Mouse (Mus musculus): ENCODE data around the gene Mis18a. TPM values are rescaled to one million over a fixed set of nuclear protein-coding genes. Genes with fewer than 3 reads are reported as not detected.

The Mis18a gene
- polyA plus RNA-seq, 1 experiment, result 18.8 TPM

DNA sequence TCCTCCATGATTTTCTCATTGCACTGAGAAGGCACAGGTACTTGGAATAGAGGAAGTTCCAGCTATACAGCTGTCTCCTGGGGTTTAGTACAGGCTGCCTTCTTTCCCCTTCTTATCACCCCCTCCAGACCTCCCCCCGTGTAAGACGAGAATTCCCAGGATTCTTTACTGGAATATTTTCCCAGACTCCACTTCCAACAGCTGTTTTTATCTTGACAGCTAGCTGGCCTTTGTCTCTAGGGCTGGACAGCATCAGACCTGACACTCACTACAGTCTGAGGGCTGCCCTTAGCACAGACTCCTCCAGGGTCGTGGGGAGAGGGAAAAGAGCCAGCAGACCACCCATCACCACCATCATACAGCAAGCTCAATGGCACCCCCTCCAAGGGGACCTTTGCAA lies 20.9 kb downstream of the Mis18a start:
- H3K27me3 ChIP-seq (replicated peaks), result peaks cover 26% of the 10 kb centered on the region
- TF ChIP-seq FLI1 (IDR thresholded peaks at IDR 0.05; ENCODE audit: low read length), result no peak
- TF ChIP-seq GATA1 (IDR thresholded peaks at IDR 0.05; ENCODE audit: borderline replicate concordance, low read length), result no peak
- no peaks in the 10 kb centered on the region for H3K36me3 ChIP-seq (replicated peaks; ENCODE audit: low read length)
- no peak overlapping the region for H3K4me3 ChIP-seq (replicated peaks)
- 0 out of 2 replicates have a peak, but pooled peaks cover under 1% of the 10 kb centered on the region for H3K4me1 ChIP-seq
- H3K9me3 ChIP-seq, result peaks cover 45% of the 10 kb centered on the region

DNA sequence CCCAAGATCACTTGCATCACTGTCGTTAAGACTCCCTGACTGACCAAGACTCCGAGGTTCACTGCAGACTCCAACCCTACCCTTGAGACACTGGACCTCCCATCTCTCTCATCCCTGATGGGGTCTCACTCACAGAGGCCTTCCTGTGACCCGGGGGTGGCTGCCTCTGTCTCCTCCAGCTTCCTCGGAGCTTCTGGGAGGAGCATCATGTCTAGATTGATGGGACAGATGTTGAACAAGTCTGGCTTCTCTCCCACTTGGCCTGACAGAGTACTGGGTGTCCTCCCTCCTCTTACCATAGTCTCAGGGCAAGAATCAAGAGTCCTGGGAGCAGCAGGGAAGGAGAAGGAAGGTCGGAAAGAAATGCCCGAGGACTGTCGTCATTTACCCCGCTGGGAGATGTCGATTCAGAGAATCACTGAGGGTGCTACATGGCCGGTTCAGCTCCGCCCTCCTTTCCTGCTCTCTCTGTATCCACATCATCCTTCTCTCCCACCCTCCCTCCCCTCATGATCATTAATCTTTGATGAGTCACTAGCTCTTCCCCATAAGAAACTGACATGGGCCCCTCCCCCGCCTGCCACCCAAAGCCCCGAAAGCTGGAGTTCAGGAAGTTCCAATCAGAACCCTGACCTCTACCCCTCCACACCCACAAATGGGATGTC lies 22.9 kb downstream of the Mis18a start:
- H3K36me3 ChIP-seq (replicated peaks; ENCODE audit: low read length), result no peaks in the 10 kb centered on the region
- no peaks in the 10 kb centered on the region for H3K4me1 ChIP-seq
- no peak overlapping the region for H3K4me3 ChIP-seq (replicated peaks)
- H3K9me3 ChIP-seq, result peaks cover 45% of the 10 kb centered on the region
- TF ChIP-seq FLI1 (IDR thresholded peaks at IDR 0.05; ENCODE audit: low read length), result no peak
- no peak for TF ChIP-seq GATA1 (IDR thresholded peaks at IDR 0.05; ENCODE audit: borderline replicate concordance, low read length)
- peaks cover 19% of the 10 kb centered on the region for H3K27me3 ChIP-seq (replicated peaks)

DNA sequence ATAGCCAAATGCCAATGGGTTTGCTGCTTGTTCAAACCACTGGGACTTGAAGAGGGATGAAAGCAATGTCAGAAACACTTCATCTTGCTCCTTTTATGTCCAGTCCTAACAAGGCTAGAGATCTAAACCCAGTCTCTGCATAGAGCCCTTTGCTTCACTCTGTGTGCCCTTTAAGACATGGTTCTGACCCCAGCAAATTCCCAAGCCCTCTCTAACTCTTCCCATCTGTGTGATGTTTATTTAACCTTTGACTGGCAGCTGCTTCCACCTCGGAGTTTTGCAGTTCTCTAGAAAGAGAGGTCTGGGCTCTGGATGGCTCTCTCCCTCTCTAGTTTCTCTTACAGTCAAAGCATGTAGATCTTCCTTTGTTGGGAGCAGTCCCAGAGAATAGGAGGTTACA lies 23.6 kb downstream of the Mis18a start:
- Histone ChIP-seq H3K9me3 (peaks cover 47% of the 10 kb centered on the region), H3K4me3 (replicated peaks) (no peak overlapping the region), H3K36me3 (replicated peaks; ENCODE audit: low read length) (no peaks in the 10 kb centered on the region), H3K27me3 (replicated peaks) (peaks cover 16% of the 10 kb centered on the region), H3K4me1 (no peaks in the 10 kb centered on the region)
- TF ChIP-seq GATA1 (IDR thresholded peaks at IDR 0.05; ENCODE audit: borderline replicate concordance, low read length) (no peak), FLI1 (IDR thresholded peaks at IDR 0.05; ENCODE audit: low read length) (no peak)

- Histone ChIP-seq H3K4me1 (no peaks in the 10 kb centered on the region), H3K27me3 (replicated peaks) (peaks cover 8% of the 10 kb centered on the region), H3K36me3 (replicated peaks; ENCODE audit: low read length) (no peaks in the 10 kb centered on the region), H3K9me3 (peaks cover 46% of the 10 kb centered on the region), H3K4me3 (replicated peaks) (no peak overlapping the region)
- TF ChIP-seq FLI1 (IDR thresholded peaks at IDR 0.05; ENCODE audit: low read length), result no peak
- no peak for TF ChIP-seq GATA1 (IDR thresholded peaks at IDR 0.05; ENCODE audit: borderline replicate concordance, low read length)
Observed at GRCm38 (mm10) chr16:90701541-90701940, 25.7 kb downstream of the Mis18a start.

DNA sequence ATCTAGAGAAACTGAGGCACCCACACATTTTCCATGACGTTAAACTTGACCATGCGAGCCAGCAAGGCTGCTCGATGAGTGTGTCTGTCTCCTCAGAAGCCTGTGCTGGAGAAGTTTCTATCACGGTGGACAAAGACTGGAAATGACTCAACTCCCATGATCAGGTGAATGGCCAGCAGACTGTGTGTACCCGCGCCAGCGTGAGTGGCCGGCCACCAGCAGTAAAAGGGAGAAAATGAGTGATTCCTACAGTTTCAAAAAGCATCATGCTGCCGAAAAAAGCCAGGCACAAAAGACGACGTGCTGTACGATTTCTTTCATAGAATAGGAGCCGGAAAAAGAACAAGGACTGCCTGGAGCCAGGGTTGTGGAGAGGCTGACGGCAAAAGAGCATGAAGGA lies 27.8 kb downstream of the Mis18a start:
- Histone ChIP-seq H3K4me1 (no peaks in the 10 kb centered on the region), H3K4me3 (replicated peaks) (no peak overlapping the region), H3K36me3 (replicated peaks; ENCODE audit: low read length) (no peaks in the 10 kb centered on the region), H3K9me3 (peaks cover 40% of the 10 kb centered on the region), H3K27me3 (replicated peaks) (peaks cover 4% of the 10 kb centered on the region)
- TF ChIP-seq FLI1 (IDR thresholded peaks at IDR 0.05; ENCODE audit: low read length), result no peak
- no peak for TF ChIP-seq GATA1 (IDR thresholded peaks at IDR 0.05; ENCODE audit: borderline replicate concordance, low read length)

DNA sequence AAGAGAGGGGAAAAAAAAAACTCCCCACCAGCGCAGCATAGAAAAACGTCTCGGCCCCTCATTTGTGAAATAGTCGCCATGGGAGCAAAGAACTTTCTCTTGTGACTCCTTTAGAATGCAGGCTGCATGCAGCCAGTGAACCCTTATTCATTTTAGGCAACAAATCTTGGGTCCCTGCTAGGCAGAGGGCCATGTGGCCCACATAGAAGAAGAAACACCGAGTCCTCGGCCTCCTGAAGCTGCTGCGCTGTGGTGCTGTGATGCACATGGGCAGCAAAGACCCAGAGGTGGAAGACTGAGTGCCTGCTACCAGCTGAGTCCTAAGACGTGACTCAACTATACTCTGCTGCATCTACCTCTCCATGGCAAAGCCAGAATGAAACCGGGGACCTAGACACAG lies 30.9 kb downstream of the Mis18a start:
- H3K4me3 ChIP-seq (replicated peaks), result no peak overlapping the region
- peaks cover 15% of the 10 kb centered on the region for H3K9me3 ChIP-seq
- H3K4me1 ChIP-seq, result no peaks in the 10 kb centered on the region
- TF ChIP-seq GATA1 (IDR thresholded peaks at IDR 0.05; ENCODE audit: borderline replicate concordance, low read length) (no peak), FLI1 (IDR thresholded peaks at IDR 0.05; ENCODE audit: low read length) (no peak)
- H3K27me3 ChIP-seq (replicated peaks), result no peaks in the 10 kb centered on the region
- no peaks in the 10 kb centered on the region for H3K36me3 ChIP-seq (replicated peaks; ENCODE audit: low read length)

DNA sequence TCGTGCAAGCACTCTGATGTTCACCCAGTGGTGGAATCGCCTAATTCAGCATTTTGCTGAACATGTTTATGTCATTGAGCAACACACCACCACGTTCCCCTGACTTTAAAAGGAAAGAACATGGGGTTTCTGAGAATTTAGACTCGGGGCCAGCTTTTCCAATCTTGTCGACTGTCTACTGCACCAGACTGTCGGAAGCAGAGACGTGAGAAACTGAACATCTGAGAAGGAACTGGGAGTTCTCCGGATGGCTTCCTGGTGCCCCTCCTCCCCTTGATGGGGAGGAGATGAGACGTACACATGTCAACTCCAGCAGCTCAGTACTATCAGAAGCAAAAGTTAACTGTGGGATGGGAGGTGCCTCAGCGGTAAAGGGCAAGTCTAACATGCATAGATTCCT lies 32.1 kb downstream of the Mis18a start:
- Histone ChIP-seq H3K27me3 (replicated peaks) (no peaks in the 10 kb centered on the region), H3K4me1 (no peaks in the 10 kb centered on the region), H3K36me3 (replicated peaks; ENCODE audit: low read length) (no peaks in the 10 kb centered on the region), H3K4me3 (replicated peaks) (no peak overlapping the region), H3K9me3 (peaks cover 18% of the 10 kb centered on the region)
- TF ChIP-seq GATA1 (IDR thresholded peaks at IDR 0.05; ENCODE audit: borderline replicate concordance, low read length) (no peak), FLI1 (IDR thresholded peaks at IDR 0.05; ENCODE audit: low read length) (no peak)

- Histone ChIP-seq H3K36me3 (replicated peaks; ENCODE audit: low read length) (no peaks in the 10 kb centered on the region), H3K27me3 (replicated peaks) (no peaks in the 10 kb centered on the region), H3K9me3 (peaks cover 18% of the 10 kb centered on the region), H3K4me3 (replicated peaks) (no peak overlapping the region), H3K4me1 (no peaks in the 10 kb centered on the region)
- no peak for TF ChIP-seq FLI1 (IDR thresholded peaks at IDR 0.05; ENCODE audit: low read length)
- no peak for TF ChIP-seq GATA1 (IDR thresholded peaks at IDR 0.05; ENCODE audit: borderline replicate concordance, low read length)
Observed at GRCm38 (mm10) chr16:90694719-90695118, 32.5 kb downstream of the Mis18a start.

GRCm38 (mm10) chr16:90693625-90694024 lies 33.6 kb downstream of the Mis18a start:
- H3K4me3 ChIP-seq (replicated peaks), result no peak overlapping the region
- no peaks in the 10 kb centered on the region for H3K4me1 ChIP-seq
- H3K36me3 ChIP-seq (replicated peaks; ENCODE audit: low read length), result no peaks in the 10 kb centered on the region
- no peaks in the 10 kb centered on the region for H3K27me3 ChIP-seq (replicated peaks)
- TF ChIP-seq FLI1 (IDR thresholded peaks at IDR 0.05; ENCODE audit: low read length) (no peak), GATA1 (IDR thresholded peaks at IDR 0.05; ENCODE audit: borderline replicate concordance, low read length) (no peak)
- H3K9me3 ChIP-seq, result peaks cover 20% of the 10 kb centered on the region

DNA sequence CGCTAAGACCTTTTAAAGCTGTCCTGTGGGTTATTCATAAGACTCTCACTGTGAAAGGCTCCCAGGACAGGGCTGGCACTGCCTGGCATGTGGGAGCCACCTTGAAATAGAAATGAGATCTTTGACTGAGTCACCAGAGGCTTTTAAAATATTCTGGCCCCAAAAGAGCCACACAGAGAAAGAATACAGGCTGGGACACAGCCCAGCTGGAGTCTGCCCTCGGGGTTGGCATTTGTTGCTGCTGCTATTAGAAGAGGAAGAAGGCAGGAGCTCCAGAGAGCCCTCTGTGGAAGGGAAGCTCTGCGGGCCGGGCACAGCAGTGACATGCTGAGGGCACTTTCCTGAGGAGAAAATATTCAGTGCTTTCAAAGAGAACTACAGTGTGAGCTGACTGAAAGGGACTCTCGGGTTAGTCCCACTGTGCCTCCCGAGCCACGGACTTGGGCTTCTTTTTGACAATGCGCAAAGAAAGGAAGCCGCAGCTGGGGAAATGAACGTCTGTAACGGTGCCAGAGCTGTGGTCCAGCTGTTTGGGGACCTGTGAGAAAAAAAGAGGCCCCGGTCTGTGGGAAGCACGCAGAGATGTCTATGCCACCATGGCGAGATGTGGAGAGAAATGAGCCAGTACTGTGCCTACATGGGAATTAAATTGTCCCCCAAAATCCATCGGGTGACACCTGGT lies 34.4 kb downstream of the Mis18a start:
- no peaks in the 10 kb centered on the region for H3K4me1 ChIP-seq
- H3K27me3 ChIP-seq (replicated peaks), result no peaks in the 10 kb centered on the region
- peaks cover 16% of the 10 kb centered on the region for H3K9me3 ChIP-seq
- no peaks in the 10 kb centered on the region for H3K36me3 ChIP-seq (replicated peaks; ENCODE audit: low read length)
- TF ChIP-seq FLI1 (IDR thresholded peaks at IDR 0.05; ENCODE audit: low read length), result no peak
- H3K4me3 ChIP-seq (replicated peaks), result no peak overlapping the region
